Mouse (Mus musculus) CD8-positive naive resting alpha-beta T cell, adult 2 months (primary cell): Measurements from ENCODE around the gene Pck1.
A peak's percentile ranks its signal among the peaks of the same experiment; 100 is the strongest.

Experiments used
- DNase-seq, 2 experiments: peaks; one replicate each; pipeline ENCODE4 v3.0.0; 2022; ENCODE audit warnings: low read depth in 2 of 2, low spot score in 2 of 2

Pck1 gene

DNA sequence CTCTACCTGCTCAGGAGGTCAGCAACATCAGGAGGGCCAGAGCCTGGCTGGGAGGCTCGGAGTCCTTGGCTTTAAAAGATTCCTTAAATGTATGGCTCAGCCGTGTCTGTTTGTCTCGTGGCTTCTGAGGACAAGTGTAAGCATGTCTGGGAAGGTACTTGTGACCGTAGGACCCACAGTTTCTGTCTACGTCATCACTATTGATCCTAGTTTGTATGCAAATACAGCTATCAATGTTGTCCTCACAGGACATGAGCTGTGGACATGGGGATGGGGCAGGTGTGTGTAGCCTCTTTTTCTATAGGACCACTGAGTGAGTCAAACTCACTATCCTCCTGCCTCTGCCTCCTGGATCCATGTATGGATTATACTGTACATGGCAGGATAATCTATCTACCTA lies 4.8 kb upstream of the Pck1 start:
- no peak for DNase-seq

DNA sequence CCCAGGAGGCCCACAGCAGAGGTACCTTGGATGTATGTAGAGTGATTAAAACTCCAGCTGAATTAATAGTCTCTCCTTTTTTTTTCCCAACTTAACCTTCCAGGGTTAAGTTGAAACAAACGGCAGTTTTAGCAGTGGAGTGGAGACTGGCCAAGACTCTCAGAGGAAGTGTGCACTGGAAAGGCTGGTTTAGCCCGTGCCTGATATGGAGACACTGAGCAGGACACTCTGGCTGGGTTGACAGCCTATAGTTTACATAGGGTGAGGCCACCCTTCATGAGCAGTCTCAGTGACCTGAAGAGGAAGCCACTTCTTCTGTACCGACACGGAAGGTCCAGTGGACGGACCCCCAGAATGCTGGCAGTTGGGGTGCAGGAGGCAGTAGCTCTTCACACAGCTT lies 1.5 kb upstream of the Pck1 start:
- no peak for DNase-seq

DNA sequence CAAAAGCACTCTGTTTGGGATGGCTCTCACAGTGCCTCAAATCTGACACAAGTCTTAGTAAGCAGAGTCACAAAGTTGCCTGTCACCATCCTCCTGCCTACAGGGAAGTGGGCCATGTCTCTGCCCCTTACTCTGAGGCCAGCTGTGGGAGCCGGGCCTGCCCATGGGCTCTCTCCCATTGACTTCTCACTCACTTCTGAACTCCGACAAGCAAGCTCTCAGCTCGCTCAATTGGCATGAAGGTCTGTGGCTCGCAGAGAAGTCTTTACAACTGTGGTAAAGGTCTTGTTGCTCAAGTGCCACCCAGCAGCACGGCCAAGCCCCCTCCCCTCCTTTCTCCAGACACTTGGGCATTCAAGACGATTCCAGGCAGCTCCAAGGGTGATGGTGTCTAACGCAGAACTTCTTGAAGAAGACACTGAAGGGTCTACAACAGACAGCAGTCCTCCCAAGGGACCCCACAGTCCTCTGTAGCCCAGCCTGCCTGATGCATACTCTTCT lies 1.0 kb upstream of the Pck1 start:
- no peak for DNase-seq

DNA sequence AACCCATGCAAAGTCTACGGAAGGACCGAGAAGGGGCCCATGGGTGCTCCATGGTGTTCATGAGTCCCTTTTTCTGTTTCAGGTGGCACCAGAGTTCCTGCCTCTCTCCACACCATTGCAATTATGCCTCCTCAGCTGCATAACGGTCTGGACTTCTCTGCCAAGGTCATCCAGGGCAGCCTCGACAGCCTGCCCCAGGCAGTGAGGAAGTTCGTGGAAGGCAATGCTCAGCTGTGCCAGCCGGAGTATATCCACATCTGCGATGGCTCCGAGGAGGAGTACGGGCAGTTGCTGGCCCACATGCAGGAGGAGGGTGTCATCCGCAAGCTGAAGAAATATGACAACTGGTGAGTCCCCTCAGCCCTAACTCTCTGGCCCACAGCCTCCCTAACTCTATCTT lies 418 bp downstream of the Pck1 start:
- no peak for DNase-seq

- no peak for DNase-seq
Measured at GRCm38 (mm10) chr2:173154513-173154912, 1.7 kb downstream of the Pck1 start.

GRCm38 (mm10) chr2:173154962-173155361 lies 2.1 kb downstream of the Pck1 start:
- no peak for DNase-seq

GRCm38 (mm10) chr2:173155907-173156306 lies 3.1 kb downstream of the Pck1 start:
- DNase-seq: no peak

DNA sequence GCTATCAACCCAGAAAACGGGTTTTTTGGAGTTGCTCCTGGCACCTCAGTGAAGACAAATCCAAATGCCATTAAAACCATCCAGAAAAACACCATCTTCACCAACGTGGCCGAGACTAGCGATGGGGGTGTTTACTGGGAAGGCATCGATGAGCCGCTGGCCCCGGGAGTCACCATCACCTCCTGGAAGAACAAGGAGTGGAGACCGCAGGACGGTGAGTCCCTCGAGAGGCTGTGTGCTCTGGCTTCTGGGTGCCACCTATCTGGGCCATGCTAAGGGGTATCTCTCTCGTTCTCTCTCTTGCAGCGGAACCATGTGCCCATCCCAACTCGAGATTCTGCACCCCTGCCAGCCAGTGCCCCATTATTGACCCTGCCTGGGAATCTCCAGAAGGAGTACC lies 4.1 kb downstream of the Pck1 start:
- no peak for DNase-seq

- DNase-seq: no peak
Measured at GRCm38 (mm10) chr2:173157376-173157775, 4.5 kb downstream of the Pck1 start.

- no peak for DNase-seq
Measured at GRCm38 (mm10) chr2:173157871-173158270, 5.0 kb downstream of the Pck1 start.

GRCm38 (mm10) chr2:173158390-173159055 lies 5.7 kb downstream of the Pck1 start:
- no peak for DNase-seq

DNA sequence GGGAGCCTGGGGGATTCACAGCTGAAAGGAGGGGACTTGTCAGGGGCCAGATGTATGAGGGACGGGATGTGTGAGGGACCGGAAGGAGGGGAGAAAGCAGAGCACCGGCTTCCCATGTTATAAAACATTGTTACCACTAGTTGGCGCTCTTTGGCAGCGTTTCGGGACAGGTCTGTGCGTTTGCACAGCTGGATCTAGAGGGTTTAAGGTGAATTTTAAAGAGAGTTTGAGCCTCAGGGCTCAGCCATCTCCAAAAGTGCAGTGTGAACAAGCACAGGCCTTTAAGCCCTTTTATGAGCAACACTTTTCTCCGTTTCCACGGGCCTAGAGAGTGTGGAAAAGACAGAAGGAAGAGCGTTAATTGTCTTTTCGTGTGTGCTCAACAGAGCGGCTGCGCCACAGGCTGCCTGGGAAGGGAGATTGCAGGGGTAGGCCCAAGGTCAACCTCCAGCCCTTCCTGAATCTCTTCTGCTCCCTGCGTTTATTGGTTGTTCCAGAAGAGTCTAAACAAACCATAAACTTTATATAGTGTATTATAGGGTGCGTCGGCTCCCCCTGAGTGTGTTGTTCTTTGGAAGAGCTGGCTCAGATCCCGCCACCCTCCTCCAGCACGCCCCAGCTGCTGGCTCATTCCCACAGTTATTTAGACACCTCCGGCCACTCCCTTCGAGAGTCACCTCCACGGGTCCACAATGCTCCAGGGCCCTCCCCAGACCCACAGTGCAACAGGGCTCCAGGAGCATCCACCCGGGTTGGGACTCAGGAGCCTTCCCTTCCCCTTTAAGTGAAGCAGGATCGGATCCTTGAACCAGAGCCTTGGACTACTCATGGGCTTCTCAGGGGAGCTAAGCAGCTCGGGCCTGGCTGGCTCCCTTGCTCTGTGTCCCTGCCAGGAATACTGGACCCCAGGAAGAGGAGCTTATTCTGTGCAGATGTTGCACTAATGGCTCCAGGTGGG lies 6.8 kb downstream of the Pck1 start:
- DNase-seq: peak; percentile 52 to 61

DNA sequence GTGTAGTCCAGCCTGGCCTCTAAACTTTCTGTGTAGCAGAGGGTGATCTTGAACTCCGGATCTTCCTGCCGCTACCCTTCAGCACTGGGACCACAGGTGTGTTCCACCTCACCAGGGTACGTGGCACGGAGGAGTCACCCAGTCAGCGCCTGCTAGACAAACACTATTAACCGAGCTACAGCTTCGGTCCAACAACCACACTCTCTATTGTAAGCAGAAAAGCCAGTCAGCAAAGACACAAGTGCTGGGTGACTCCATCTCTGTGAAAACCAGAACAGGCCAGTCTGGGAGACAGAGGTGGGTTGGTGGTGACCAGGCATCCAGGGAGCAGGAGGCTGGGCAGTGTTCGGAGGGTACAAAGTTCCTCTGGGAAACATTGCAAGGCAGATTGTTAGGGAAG lies 10.5 kb downstream of the Pck1 start:
- DNase-seq: no peak

- no peak for DNase-seq
Measured at GRCm38 (mm10) chr2:173164358-173164757, 11.5 kb downstream of the Pck1 start.

- no peak for DNase-seq
Measured at GRCm38 (mm10) chr2:173164946-173165345, 12.1 kb downstream of the Pck1 start.

GRCm38 (mm10) chr2:173165357-173165756 lies 12.5 kb downstream of the Pck1 start:
- no peak for DNase-seq

GRCm38 (mm10) chr2:173168411-173168851 lies 15.6 kb downstream of the Pck1 start:
- no peak for DNase-seq

DNA sequence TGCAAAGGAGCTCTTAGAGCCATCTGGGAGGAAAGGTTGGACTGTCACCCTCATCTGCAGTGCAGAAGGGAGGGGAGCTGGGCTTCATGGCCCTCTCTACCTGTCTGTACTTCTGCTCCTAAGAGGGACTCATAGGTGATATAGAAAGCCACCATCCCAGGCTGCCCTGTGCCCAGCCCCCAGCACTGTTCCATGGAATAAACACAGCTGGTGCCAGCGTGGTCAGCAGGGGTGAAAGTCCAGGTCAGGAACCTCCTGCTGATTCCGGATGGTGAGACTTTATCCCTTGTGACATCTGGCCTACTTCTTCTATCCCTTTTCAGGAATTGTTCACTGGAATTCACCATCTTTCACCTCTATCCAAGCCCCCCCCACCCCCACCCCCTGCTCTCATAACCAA lies 17.2 kb downstream of the Pck1 start:
- DNase-seq: no peak

- no peak for DNase-seq
Measured at GRCm38 (mm10) chr2:173170715-173171114, 17.9 kb downstream of the Pck1 start.

GRCm38 (mm10) chr2:173171470-173171869 lies 18.6 kb downstream of the Pck1 start:
- no peak for DNase-seq

GRCm38 (mm10) chr2:173171956-173172355 lies 19.1 kb downstream of the Pck1 start:
- DNase-seq: no peak

DNA sequence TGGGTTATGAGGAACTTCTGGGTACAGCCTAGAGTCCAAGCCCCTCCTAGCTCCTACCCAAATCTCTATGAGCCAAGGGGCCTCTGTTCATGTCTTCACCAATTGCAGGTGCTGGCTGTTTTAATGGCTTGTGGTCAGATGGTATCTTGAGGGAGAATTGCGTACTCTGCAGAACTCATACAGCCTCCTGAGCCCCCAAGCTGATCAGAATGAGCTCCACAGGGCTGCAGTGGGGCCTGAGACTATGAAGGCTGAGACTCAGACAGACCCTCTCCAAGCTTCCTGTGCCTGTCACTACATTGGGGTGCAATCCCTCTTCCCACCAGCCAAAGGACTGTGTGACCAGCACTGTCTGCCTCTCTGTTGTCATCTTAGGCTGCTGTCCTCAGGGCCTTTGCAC lies 19.5 kb downstream of the Pck1 start:
- no peak for DNase-seq
